Mouse (Mus musculus) erythroid progenitor cell, adult 5-6 weeks (primary cell): ENCODE data around the gene Rapgef5. TPM values are rescaled to one million over a fixed set of nuclear protein-coding genes. Genes with fewer than 3 reads are reported as not detected.

ENCODE experiments used
- ATAC-seq: replicated peaks from 2 replicates; pipeline ENCODE4 v1.8.0; 2016; ENCODE audit warnings: moderate number of reproducible peaks, mild to moderate bottlenecking, moderate TSS enrichment, inconsistent platforms; ENCODE audit not compliant: poor library complexity, low FRiP score, severe bottlenecking
- total RNA-seq, 2 experiments: library from RNA; stranded (forward) in 1 of 2; stranded (reverse) in 1 of 2; fragments of 150-400 nt in 1 of 2; fragments of 186-747, 209-891 nt in 1 of 2; gene quantifications; 2 replicates each; pipeline versions ENCODE4 v1.2.3 to v1.2.4; 2015 to 2017; ENCODE audit warnings: low replicate concordance in 2 of 2

Gene Rapgef5
- total RNA-seq, 2 experiments from 2014 or later = 0.23 TPM; not detected in 1

- no peak for ATAC-seq
Observed at GRCm38 (mm10) chr12:117700927-117701326, 184.6 kb downstream of the Rapgef5 start.

DNA sequence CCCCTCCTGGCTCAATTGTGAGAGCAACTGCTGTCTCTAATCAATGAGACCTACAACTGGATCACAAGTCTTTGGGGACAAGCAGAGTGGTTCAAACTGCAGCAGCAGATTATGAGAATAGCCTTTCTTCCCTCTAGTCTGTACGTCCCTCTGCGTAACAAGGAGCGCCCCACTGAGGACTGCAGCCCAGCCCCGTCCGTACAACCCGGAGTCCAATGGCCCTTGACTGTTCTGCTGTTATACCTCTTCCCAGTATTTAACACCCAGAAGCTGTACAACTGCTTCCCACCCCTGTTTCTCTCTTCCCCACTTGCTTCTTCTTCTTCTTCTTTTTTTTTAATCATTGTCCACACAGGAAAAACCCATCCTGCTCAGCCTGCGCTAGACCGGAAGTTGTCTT, 186.0 kb downstream of the Rapgef5 start:
- no peak for ATAC-seq

DNA sequence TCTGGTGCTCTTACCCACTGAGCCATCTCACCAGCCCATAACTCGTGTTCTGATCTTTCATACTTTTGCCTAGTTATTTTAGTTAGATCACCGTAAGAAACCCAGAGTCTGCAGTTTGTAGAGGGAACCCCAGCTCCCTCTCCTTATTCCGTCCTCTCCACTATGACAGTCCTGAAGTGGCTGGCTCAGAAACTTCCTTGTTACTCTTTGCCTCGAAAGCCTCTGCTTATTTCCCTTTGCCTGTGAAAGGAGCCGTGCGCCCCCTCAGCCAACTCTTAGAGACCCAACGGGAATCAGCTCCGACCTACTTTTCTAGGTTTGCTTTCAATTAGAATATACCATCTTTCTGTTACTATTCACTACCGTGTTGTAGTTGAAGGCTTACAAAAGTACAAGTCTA, 186.6 kb downstream of the Rapgef5 start:
- ATAC-seq = no peak

GRCm38 (mm10) chr12:117703413-117703812, 187.1 kb downstream of the Rapgef5 start:
- no peak for ATAC-seq

DNA sequence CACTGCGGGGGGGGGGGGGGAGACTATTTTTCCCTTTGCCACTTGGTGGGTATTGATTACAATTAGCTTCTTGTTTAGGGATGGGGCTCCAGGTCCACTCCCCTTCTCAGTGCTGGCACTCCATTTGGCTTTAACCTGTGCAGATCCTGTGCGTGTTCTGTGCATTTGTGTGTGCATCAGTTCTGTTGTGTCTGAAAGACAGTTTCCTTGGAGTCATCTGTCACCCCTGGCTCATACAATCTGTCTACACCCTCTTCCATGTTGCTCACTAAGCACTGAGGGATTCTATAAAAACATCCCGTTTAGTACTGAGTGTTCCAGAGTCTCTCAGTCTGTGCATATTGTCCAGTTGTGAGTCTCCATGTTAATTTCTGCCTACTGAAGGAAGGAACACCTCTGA, 189.0 kb downstream of the Rapgef5 start:
- ATAC-seq = no peak

DNA sequence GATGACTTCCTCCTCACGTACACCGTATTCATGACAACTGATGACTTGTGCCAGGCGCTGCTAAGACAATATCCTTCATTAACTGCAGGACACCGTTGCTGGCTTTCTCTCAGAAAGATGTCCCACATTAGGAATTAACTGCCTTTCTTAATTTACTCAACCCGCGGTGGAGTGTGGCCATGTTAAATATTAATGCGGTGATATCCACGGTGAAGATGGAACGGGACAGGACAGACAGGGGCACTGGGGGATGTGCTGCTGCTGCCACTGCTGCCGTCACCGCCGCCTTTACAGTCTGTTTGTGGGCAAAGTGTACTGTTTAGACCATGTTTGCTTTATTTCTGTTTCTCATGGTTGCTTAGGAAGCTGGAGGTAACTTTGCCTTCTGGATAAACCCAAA, 193.0 kb downstream of the Rapgef5 start:
- no peak for ATAC-seq

- no peak for ATAC-seq
Observed at GRCm38 (mm10) chr12:117712474-117712873, 196.2 kb downstream of the Rapgef5 start.

- ATAC-seq = no peak
Observed at GRCm38 (mm10) chr12:117713616-117714015, 197.3 kb downstream of the Rapgef5 start.

DNA sequence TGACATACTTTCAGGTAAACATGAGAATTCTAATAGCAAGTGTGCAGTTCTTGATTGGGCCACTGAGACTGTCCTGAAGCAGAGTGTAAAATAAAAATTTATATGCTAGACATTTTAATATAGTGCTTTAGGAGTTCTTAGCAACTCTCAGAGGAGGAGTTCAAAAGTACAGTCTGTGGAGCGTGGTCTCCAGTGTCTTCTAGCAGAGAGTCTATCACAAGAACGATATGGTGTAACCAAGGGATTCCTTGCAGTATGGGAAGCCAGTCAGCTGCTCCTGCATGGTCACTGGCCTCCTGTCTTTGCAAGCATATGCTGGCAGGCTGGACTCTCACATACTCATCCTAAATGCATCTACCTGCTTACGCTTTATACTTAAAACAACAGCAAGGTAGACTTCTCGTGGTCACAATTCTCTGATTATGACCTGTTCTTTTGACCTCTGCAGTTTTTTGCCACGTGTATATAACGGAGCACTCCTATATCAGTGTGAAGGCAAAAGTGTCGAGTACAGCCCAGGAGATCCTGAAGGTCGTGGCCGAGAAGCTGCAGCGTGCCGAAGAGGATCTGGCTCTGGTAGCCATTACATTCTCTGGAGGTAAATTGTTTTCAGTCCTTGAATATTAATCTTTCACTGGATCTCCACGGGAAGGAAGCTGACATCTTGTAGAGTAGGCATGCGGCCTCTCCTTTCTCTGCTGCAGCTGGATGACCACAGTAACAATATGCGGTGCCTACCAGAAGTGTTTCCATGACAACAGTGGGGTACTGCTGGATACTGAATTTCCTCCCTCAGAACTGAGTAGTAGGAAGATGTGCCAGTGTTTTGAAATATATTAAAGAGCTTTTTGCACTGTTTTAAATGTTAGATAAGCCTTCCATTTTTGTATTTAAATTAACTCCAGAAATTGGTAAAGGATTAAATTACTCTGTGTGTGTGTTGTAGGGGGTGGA, 204.8 kb downstream of the Rapgef5 start:
- no peak for ATAC-seq

DNA sequence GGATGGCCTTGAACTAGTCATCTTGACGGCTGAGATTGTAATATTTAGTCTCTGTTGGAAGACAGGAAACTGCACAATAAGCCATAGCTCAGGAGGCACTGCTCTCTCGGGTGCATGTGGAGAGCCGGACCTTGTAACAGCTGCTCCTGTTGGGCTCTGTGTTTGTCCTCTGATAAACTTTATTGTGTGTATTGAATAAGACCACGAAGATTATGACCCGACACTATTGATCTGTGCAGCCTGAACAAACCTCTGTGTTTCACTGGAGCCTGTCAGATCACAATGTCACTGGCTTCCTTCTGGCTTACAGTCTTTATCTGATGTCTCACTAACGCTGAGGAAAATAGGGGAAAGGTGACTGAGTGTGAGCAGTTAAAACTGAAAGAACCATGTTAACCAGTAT, 205.5 kb downstream of the Rapgef5 start:
- no peak for ATAC-seq

DNA sequence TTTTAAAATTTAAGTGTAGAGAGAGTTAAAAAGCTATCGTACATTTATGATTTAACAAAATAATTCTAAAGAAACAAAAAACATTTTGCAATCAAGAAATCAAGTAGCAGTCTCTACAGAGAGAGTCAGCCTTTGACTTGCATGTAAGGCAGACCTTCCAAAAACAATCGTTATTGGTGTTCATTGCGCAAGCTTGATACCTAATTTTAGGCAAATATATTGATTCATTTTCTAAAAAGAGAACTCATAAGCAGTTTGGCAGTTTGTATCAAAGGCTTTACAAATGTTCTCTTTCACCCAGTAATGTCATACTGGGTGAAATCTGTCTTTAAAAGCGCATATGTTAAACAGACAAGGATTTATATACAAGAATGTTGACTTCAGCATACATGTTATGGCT, 208.7 kb downstream of the Rapgef5 start:
- no peak for ATAC-seq

- ATAC-seq = no peak
Observed at GRCm38 (mm10) chr12:117727481-117728177, 211.3 kb downstream of the Rapgef5 start.

DNA sequence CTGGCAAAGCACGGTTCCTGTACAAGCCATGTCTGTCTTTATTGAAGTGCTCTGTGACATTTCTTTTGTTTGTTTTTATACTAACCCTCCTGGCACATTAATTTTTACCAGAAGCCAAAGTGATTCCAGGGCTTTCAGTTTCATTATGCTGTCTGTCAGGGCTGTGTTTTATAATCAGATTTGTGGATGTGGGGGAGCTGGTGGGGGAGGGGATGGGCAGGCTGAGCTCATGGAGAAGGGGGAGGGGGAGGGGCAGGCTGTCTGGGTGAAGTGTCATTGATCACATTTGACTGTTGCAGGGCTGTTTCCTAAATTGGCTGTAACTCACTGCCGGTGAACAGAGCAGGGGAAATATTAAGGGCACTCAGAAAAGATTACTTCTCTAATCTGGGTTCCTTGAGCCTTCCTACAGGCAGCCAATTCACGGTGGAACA, 211.9 kb downstream of the Rapgef5 start:
- ATAC-seq = no peak

GRCm38 (mm10) chr12:117733611-117734010, 217.3 kb downstream of the Rapgef5 start:
- ATAC-seq = no peak

DNA sequence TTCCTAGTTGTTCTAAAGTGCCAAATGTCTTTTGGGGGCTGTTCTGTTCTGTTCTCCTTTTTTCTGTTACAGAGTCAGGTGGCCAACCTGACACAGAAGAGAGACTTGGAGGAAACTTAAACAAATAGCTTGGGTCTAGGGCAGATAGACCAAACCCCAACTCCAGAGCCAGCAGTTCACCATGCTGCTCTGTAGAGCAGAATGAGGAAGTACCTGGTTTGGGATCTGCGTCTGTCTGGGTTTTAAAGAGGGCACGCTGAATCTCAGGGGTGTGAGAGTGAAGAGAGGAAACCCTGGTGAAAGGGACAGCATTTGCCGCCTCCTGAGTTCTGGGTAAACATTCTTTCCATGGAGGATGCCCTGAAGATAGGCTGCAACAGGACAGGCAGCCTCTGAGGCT, 219.9 kb downstream of the Rapgef5 start:
- no peak for ATAC-seq

- no peak for ATAC-seq
Observed at GRCm38 (mm10) chr12:117736928-117737327, 220.6 kb downstream of the Rapgef5 start.

GRCm38 (mm10) chr12:117737332-117738031, 221.2 kb downstream of the Rapgef5 start:
- ATAC-seq = no peak

GRCm38 (mm10) chr12:117742487-117742886, 226.2 kb downstream of the Rapgef5 start:
- no peak for ATAC-seq

DNA sequence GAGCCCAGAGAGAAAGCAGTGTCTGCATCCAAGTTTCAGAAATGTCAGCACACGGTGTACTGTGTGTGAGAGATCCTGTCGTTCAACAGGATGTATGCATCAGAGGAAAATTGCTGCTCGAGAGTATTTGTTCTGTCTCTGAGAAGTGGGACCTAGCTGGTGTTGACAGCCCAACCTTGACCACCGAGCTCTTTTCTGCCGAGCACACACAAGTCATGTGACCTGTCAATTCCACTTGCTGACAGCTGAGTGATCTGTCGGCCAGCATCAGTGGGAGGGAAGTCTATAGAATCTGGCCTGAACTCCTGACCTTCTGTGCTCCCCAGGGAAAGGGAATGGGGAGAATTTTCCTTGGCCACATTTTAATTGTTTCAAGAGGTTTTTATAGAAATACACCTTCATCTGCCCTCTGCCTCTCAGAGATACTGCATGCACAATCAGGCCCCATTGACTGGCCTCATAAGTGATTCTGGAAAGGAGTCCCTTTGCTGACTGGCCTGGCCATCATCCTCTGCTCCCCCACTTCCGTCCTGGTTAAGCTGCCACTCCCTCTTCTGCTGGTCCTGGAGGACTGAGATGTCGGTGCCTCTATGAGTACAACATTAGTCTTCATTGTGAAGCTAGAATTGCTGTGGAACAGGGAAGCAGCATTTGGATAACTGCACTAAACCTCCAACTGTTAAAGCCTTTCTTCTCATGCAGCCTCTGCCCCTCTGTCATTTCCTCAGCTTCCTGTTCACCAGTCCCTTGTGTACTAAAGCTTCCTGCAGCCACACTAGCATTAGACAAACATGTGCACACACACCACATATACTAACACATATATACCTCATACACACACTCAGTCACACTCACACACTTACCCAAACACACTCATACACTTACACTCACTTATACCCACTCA, 228.6 kb downstream of the Rapgef5 start:
- no peak for ATAC-seq
